Mouse (Mus musculus) monocyte, adult 2 months (primary cell): ENCODE results near the gene Hspa1b.
"Not testable (repeated sequence)": the region's sequence is repeated elsewhere in the genome, so short reads cannot be mapped to it uniquely, and the experiment has no call there.

Source experiments
- DNase-seq, 2 experiments: peaks; one replicate each; pipeline ENCODE4 v3.0.0; 2022; ENCODE audit warnings: low spot score in 2 of 2, low read depth in 1 of 2

The Hspa1b gene

DNA sequence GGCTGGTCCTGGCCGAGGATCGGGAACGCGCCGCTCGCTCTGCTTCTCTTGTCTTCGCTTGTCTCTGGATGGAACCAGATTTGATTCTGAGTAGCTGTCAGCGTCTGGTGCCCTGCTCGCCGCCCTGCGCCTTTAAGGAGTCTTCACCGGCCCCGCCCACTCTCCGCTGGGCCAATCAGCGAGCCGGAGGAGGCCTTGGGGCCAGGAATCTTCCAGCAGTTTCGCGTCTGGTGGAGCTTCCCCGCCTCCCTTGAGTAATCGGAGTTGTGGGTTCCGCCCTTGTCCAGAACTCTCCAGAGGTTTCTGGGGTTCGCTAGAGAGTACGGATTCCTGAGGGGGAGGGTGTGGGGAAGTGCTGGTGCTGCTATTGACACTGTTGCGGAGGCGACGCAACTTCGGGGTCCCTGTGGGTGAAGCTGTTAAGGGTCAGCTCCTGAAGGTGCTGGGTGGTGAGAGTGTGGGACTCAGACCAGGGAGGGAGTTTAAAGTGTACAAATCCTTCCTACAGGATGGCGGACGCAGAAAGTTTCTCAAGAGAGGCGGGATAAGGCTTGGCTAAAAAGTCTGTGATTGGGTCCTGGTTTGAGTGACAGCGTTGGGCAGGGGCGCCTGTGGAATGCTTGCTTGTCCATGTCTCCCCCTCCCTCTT is at the start of gene Hspa1b:
Gene Hspa1b (minus strand): TSS at position 109 of the 649 bp plus-strand sequence.
- peak in 1 of 2 experiments; percentile 70 for DNase-seq

DNA sequence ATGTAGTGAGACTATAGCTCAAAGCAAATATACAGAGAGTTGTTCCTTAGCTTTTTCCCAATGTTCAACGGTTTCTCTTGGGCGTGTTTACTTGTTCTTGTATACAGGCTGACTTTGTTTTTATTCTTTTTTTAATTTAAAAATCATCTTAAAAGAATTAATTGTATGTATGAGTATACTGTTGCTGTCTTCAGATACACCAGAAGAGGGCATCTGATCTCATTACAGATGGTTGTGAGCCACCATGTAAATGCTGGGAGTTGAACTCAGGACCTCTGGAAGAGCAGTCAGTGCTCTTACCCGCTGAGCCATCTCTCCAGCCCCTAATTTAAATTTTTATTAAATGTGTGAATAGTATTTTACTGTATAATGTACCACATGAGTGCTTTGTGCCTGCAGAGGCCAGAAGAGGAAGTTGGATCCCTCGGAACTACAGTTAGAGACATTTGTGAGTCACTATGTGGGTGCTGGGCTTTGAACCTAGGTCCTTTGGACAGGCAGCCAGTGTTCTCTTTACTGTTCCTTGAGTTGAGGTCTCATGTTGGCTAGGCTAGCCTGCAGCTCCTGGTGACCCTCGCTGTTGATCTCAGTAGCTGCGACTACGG is 48.5 kb upstream of the Hspa1b start:
- no peak for DNase-seq

DNA sequence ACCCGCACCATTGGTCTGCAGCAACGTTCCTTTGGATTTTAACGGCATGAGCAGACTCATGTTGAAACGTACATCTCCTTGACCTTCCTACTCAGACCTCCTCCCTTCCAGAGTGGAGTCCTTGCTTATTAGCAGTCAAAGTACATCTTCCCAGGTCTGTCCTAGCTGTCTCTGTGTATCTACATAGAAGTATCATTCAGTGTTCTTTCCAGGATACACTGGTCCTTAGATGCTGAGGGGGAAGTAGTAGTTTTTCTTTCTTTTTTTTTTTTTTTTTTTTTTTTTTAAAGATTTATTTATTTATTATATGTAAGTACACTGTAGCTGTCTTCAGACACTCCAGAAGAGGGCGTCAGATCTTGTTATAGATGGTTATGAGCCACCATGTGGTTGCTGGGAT is 46.9 kb upstream of the Hspa1b start:
- not testable (repeated sequence) for DNase-seq

DNA sequence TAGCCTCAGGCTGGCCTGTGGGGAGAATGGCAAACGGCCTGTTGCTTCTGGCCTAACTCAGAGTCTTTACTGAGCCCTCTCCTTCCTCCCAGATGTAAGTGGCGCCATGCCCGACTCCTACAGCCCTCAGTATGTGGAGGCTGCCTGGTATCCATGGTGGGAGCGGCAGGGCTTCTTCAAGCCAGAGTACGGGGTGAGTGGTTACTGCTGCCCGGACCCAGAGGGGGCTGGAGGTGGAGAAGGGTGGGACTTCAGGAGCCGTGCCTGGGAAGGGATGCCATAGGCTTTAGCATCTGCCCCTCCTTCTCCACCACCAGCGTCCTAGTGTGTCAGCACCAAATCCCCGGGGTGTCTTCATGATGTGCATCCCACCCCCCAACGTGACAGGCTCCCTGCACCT is 46.1 kb upstream of the Hspa1b start:
- no peak for DNase-seq

DNA sequence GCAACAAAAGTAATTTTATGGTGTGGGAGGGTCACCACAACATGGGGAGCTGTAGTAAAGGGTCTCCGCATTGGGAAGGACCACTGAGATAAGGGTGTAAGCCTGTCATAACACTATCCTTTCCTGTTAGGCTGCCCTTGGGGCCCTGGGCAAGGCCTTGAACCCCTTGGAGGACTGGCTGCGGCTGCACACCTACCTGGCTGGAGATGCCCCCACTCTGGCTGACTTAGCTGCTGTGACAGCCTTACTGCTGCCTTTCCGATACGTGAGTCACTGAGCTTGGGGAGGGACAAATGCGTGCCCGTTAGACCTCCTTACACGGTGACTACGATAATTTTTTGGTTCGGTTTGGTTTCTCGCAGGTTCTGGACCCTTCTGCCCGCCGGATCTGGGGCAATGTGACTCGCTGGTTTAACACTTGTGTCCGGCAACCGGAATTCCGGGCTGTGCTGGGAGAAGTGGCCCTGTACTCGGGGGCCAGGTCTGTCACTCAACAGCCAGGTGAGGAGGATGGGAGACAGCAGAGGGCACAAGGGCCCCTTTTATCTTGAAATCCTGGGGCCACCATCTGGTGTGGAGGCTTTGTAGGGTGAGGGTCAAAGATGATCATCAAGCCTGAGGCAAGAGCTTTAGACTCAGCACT is 45.2 kb upstream of the Hspa1b start:
- DNase-seq = no peak

DNA sequence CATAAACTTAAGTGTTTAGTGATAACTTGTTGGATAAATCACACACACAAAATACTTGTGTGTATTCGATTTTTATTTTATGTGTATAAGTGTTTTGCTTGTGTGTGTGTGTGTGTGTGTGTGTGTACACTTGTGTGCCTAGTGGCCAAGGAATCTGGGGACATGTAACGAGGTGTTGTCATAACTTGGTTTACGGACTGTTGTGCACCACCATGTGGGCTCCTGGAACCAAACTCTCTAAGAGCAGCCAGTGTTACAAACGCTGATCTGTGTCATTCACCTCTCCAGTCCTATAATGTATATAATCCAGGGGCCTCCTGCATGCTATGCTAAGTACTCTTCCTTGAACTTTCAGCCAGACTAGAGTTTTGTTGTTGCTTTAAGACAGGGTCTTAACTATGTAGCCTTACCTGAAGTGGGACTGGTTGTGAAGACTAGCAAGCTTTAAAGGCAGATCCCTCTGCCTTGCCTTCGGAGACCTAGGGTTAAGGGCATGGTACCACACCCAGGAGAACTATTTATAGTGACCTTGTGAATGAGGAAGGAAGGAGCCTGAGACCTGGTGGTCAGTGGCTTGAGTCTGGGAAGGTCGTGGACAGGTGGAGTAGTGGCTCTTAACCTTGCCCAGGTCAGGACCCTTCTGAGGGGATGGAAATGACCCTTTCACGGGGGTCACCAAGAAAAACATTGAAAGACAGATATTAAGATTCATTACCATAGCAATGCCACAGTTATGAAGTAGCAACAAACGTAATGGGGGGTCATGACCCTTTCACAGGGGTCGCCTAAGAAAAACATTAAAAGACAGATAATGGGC is 44.2 kb upstream of the Hspa1b start:
- no peak for DNase-seq

DNA sequence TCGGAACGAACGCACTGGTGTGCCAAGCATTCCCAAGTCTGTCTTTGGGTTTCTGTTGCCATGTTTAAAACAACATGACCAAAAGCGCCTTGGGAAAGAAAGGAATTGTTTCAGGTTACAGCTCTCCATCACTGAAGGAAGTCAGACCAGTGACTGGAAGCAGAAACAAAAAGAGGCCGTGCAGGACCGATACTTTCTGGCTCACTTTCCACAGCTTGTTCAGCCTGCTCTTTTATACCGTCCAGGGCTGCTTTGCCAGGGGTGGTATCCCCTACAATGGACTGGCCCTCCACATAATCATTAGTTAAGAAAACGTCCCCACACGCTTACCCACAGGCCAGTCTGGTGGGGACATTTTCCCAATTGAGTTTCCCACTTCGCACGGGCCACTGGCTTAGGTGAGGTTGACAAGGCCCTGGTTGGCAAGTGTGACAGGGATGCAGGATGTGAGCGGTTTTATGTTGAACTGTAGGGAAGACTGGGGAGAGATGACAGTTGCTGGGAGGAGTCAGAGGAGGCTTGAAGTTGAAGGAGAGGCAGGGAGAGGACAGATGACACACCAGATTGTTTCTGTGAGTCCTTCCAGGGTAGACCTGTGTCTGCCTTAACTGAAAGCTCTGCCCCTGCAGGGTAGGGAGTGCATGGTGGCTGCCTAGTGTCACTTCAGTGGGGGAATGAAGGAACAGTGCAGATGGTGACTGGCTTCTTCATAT is 43.3 kb upstream of the Hspa1b start:
- no peak for DNase-seq

DNA sequence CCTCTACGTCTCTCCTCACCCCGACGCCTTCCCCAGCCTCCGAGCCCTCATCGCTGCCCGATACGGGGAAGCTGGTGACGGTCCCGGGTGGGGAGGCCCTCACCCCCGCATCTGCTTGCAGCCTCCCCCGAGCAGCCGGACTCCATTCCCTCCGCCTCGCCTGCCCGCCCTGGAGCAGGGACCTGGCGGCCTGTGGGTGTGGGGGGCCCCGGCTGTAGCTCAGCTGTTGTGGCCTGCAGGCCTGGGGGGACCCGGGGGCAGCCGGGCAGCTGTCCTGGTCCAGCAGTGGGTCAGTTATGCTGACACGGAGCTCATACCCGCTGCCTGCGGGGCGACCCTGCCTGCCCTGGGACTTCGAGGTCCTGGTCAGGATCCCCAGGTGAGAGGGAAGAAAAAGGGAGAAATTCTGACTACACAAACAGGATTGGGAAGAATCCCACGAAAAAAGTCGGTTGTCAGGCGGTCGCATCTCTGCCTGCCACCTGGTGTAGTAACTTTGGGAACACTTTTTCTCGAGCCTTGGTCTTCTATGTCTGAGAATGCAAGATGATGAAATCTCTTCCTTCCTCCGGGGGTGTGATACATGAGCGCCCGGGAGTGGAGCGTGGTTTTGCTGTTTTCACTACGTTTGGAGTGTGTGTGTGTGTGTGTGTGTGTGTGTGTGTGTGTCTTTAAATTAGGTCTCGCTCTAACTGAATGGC is 42.6 kb upstream of the Hspa1b start:
- DNase-seq = no peak

DNA sequence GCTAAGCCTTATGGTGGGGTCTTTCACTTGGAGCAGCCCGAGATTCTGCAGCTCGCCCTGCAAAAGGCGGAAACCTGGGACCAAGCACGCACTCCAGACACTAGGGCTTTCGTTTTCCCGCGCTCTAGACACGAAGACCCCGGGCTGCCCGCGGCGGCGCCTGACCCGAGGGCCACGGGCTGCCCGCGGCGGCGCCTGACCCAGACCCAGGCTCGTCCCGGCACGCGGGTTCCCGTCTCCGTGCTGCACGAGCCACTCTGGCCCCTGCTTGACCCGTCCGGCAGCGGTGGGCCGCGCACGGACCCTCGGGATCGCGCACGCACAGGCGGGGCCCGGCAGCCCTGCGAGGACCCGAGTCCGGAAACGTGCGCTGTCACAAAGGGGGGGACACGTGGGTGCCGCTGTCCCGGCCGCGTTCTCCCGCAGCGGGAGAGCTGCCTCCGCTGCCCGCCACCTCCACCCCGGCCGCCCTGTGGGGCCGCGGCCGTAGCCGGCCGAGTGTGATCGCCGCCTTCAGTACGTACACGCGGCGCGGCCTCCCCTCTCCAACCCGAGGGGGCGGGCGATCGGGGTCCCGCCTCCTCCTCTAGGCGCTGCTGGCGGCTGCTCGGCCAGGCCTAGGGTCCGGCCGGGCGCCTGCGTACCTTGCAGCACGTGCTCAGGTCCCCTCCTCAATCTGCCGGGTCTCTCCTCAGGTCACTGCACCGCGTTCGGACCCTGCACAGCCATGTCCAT is 41.8 kb upstream of the Hspa1b start, which contains the start of gene Vars:
Gene Vars (plus strand): TSS at position 271 of the 735 bp plus-strand sequence.
- DNase-seq = peak; percentile 71 to 81

DNA sequence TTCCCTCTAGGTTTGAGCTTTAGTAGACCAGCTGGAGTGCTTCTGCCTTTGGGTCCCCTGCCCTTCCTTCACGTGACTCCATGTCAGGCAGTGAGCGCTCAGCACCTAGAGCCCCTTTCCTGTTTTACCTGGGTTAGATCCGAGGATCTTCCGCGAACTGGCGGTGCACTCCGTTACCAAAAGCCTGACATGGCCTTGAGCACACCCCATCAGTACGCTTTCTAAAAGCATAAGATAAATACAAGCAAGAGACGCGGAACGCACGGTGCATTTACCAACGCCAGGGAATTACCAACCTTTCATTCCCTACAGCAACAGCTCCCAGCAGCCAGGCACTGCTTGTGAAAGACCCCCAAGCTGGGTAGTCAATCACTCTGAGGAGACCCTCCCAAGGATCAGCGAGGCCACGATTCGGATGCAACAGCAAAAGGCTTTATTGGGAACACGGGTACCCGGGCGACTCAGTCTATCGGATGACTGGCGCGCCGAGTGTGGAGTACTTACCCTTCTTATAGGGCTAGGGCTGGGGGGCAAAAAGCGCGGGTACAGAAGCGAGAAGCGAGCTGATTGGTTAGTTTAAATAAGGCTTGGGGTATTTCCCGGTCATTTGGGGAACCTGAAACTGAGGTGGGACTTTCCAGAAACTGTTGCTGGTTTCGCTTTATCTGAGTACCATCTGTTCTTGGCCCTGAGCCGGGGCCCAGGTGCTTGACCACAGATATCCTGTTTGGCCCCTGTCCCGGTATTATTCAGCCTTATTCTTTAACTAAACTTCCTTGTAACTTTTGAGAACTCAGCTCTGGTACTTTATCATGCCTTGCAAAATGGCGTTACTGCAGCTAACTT is 41.1 kb upstream of the Hspa1b start:
- DNase-seq = not testable (repeated sequence)

DNA sequence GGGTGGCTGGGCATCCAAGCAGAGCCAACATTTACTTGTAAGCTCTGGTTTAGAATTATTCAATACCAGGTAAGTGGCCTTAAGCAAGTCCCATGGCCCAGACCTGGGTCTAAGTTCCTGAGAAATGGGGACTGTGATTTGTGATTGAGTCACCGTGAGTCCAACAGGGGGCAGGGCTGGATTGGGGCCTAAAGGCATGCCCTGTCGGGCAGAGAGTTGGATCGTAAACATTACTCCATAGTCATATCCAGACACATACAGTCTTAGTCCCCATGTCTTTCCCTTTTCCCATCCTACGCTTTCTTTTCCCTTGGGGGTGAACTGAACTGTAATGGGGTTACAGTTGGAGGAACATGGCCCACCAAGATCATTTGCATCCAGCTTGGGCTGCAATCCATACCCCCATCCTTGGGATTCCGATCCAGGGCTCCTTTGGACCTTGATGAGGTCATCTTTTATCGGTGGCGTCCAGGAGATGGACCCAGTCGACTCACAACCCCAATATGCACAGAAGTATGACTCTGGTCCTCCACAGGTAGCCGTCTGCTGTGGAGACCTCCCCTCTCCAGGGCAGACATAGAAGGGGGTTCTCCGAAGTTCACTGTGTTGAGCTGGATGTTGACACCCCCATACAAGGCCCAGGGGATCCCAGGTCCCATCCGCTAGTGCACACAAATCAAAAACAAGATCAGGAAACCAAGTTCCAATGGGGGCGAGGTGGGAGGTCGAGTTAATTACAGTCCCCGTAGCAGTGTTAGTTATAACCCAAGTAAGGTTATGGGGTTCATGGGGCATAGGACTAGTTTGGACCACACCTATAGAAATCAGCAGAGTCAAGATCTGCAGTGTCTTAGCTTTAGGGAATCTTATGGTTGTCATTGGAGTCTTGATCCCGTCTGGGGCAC is 39.7 kb upstream of the Hspa1b start:
- no peak for DNase-seq

DNA sequence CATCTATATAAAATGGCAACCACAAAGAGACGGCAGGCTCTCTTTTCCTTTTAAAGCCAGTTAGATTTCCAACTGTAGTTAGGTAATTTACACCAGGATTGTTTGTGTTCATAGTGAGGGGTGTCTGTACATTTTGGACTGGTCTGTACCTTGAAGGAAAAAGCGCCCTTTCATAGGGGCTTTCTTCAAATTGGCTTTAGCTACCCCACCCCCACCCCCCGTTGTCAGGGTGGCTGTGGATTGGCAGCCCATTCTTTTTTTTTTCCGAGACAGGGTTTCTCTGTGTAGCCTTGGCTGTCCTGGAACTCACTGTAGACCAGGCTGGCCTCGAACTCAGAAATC is 38.1 kb upstream of the Hspa1b start:
- no peak for DNase-seq

DNA sequence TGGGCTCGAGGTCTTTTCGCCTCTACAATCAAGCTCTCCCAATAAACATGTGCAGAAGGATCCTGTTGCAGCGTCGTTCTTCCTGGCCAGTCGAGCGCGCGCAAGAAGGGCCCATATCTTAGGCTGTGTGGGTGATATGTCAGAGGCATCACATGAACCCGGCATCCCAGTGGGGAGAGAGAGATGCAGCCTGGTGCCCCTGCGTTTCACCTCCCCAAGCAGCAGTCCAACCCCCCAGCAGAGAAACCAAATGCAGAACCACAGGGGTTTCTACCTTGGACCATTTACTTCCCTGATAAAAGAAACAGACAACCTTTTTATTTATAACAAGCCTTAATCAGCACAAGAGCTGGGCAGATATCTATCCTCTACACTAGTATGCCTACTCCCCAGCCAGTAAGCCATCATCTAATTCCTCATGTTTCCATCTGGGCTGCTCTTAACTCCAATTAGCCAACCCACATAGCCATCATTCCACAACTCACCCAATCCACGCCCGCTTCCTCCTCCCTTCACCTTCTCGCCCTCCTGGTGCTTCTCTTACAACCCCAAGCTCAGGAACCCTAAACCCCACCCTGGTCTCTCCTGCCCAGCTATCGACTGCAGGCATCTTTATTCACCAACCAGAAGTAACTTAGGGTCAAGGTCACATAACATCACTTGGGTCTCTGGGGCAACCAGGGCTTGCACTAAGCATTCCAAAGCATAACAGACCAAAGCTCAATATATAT is 37.5 kb upstream of the Hspa1b start:
- no peak for DNase-seq

DNA sequence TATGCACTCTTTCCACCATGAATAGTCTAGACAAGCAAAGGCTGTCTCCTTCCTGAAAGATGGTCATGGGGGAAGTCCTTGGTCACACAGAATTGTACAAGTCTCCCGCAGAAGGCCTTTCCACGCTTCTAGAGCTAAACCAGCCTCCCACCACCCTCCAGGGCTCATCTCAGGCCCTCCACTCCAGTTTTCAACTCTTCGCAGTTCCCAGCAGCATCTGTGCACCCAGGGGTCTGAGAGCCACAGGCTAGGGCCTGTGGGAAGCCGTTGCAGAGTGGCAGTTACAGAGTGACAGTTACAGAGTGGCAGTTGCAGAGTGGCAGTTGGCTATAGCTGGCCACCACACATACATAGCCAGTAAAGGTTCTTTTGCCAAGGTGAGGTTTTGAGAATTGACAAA is 36.9 kb upstream of the Hspa1b start:
- not testable (repeated sequence) for DNase-seq

DNA sequence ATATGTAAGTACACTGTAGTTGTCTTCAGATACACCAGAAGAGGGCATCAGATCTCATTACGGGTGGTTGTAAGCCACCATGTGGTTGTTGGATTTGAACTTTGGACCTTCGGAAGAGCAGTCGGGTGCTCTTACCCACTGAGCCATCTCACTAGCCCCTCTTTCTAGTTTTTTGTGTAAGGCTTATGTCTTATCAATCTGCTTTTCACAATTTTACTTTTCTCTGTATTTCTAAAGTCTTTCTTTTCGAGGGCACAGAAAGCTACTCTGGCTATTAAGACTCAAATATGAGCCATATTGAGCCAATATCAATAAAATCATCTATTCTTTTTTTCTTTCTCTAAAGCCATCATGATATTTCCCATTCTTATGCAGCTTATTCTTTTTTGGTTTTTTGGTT is 36.2 kb upstream of the Hspa1b start:
- DNase-seq = not testable (repeated sequence)

DNA sequence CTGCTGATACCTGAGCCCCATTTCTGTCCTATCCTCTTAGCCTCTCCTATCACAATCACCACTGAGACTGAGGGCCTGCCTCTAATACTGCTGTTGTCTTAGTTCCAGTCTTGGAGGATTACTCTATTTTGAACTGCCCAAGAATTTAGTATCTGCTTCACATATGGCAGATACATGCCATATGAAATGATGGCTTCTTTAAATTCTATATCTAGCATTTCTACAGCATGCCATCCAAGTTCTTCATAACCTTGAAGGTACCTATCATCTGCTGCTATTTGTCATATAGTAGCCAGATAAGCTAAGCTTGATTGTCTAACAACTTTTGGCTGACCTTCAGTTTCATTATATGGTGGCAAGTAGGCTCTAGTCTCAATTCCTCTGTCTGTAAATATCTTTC is 35.7 kb upstream of the Hspa1b start:
- DNase-seq = no peak

DNA sequence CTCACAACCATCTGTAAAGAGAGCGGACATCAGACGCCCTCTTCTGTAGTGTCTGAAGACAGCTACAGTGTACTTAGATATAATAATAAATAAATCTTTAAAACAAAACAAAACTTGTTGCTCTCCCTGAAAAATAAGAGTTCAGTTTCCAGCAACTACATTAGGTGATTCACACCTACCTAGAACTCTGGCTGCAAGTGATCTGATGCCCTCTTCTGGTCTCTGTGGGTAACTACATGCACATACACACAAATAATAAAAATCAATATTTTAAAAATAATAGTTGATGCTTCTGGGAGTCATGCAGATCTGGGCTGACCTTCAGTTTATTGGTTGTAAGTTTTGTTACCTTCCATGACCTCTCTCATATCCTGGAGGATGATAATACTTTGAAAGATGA is 25.2 kb upstream of the Hspa1b start:
- DNase-seq = no peak
